Mouse (Mus musculus): ENCODE measurements around the gene Thoc5. TPM values are rescaled to one million over a fixed set of nuclear protein-coding genes. Genes with fewer than 3 reads are reported as not detected.
A peak's percentile ranks its signal among the peaks of the same experiment; 100 is the strongest.

The Thoc5 gene
- total RNA-seq, 2 experiments from 2014 or later = 19.7 to 51.9 TPM

GRCm38 (mm10) chr11:4972967-4973870 is 78.1 kb downstream of the Thoc5 start:
- peak; percentile 85 for ATAC-seq (replicated peaks; ENCODE audit: poor library complexity)

DNA sequence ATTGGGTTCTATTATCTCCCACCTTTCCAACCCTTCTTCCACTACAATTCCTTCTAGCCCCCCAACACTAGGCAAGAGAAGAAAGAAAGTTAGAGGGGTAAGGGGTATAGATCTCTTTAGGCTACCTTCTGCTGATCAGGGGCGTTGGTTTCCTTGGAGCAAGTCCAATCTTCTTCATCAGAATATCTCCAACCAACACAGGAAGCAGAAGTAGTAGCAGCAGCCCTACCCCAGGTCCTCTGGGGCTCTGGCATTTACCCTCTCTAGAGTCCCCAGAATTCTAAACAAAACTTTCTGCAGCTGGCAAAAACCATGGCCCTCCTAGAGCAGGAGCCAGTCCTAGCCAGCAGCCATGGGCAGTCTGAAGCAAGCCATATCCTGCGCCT is 78.7 kb downstream of the Thoc5 start:
- peak; percentile 13 for ATAC-seq (replicated peaks; ENCODE audit: poor library complexity)

GRCm38 (mm10) chr11:4974376-4975122 is 79.4 kb downstream of the Thoc5 start:
- ATAC-seq (replicated peaks; ENCODE audit: poor library complexity) = peak; percentile 18; the same call in 1 of the 2 replicates

GRCm38 (mm10) chr11:4975623-4976022 is 80.5 kb downstream of the Thoc5 start:
- ATAC-seq (replicated peaks; ENCODE audit: poor library complexity) = peak; percentile 71

Other genes starting within 250 kb of the Thoc5 start
- 195 and 210 TPM in 2 replicates for gene Uqcr10, start 191.0 kb upstream of the Thoc5 start, total RNA-seq (2015)
- 126 and 138 TPM in 2 replicates for gene Uqcr10, start 191.0 kb upstream of the Thoc5 start, total RNA-seq (2017)
- gene Zmat5, start 190.6 kb upstream of the Thoc5 start, total RNA-seq (2015) = 38.8 and 40.6 TPM in 2 replicates
- gene Zmat5, start 190.6 kb upstream of the Thoc5 start, total RNA-seq (2017) = 8.2 and 10.8 TPM in 2 replicates
- gene Cabp7, start 148.5 kb upstream of the Thoc5 start, total RNA-seq (2015) = not detected in 2 replicates
- not detected in 2 replicates for gene Cabp7, start 148.5 kb upstream of the Thoc5 start, total RNA-seq (2017)
- gene Nf2, start 45.8 kb upstream of the Thoc5 start, total RNA-seq (2015) = 17.4 and 17.9 TPM in 2 replicates
- 48.1 and 64.9 TPM in 2 replicates for gene Nf2, start 45.8 kb upstream of the Thoc5 start, total RNA-seq (2017)
- gene Nipsnap1, start 21.4 kb upstream of the Thoc5 start, total RNA-seq (2015) = 12.0 and 13.7 TPM in 2 replicates
- 20.5 and 21.5 TPM in 2 replicates for gene Nipsnap1, start 21.4 kb upstream of the Thoc5 start, total RNA-seq (2017)
- 4.6 and 8.0 TPM in 2 replicates for gene Nefh, start 52.7 kb downstream of the Thoc5 start, total RNA-seq (2015)
- 3.5 and 6.0 TPM in 2 replicates for gene Nefh, start 52.7 kb downstream of the Thoc5 start, total RNA-seq (2017)
- 29.3 and 36.5 TPM in 2 replicates for gene Ap1b1, start 91.5 kb downstream of the Thoc5 start, total RNA-seq (2015)
- 39.2 and 41.6 TPM in 2 replicates for gene Ap1b1, start 91.5 kb downstream of the Thoc5 start, total RNA-seq (2017)
- not detected in 2 replicates for gene Rasl10a, start 162.8 kb downstream of the Thoc5 start, total RNA-seq (2015)
- gene Rasl10a, start 162.8 kb downstream of the Thoc5 start, total RNA-seq (2017) = not detected in 2 replicates
- 0.22 and 0.46 TPM in 2 replicates for gene Gas2l1, start 170.0 kb downstream of the Thoc5 start, total RNA-seq (2015)
- 0.58 TPM in 1 of 2 replicates, not detected in the other for gene Gas2l1, start 170.0 kb downstream of the Thoc5 start, total RNA-seq (2017)
- gene Rhbdd3, start 203.6 kb downstream of the Thoc5 start, total RNA-seq (2015) = 8.5 and 10.2 TPM in 2 replicates
- gene Rhbdd3, start 203.6 kb downstream of the Thoc5 start, total RNA-seq (2017) = 22.2 and 33.8 TPM in 2 replicates
- 183 and 217 TPM in 2 replicates for gene Ewsr1, start 203.9 kb downstream of the Thoc5 start, total RNA-seq (2015)
- gene Ewsr1, start 203.9 kb downstream of the Thoc5 start, total RNA-seq (2017) = 513 and 628 TPM in 2 replicates